Mouse (Mus musculus): Measurements from ENCODE around the gene Alad. TPM values are rescaled to one million over a fixed set of nuclear protein-coding genes. Genes with fewer than 3 reads are reported as not detected.

Gene Alad
- polyA plus RNA-seq, 1 experiment from 2014 or later, result 142 TPM

DNA sequence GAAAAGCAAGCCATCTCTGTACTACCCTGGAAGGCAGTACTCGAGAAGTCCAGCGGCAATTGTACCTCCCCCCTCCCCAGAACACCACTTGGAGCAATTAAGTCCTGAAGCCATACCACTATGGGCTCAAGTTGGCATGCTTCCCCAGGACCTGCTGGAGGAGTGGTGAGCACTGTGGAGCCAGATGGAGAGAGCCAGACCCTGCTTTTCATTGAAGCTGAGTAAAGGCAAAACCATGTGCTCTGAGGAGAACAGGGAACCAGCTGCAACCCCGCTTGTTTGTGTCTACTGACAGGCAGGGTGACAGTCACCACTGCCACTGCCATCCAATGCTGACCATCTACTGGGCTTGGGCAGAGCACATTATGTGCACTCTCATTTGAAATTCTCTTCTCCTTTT lies 22.1 kb upstream of the Alad start:
- H3K27me3 ChIP-seq (replicated peaks), result no peaks in the 10 kb centered on the region
- no peak overlapping the region for H3K27ac ChIP-seq
- WGBS, result 83% methylated on average over 3 of the region's 3 CpGs
- H3K4me1 ChIP-seq, result no peaks in the 10 kb centered on the region
- H3K9ac ChIP-seq, result no peak overlapping the region
- no peaks in the 10 kb centered on the region for H3K9me3 ChIP-seq
- no peak overlapping the region for H3K4me3 ChIP-seq (replicated peaks)
- no peak overlapping the region for H3K4me2 ChIP-seq
- H3K36me3 ChIP-seq, result no peaks in the 10 kb centered on the region
- no peak for ATAC-seq (ENCODE audit: insufficient read depth, low FRiP score, low read depth)

DNA sequence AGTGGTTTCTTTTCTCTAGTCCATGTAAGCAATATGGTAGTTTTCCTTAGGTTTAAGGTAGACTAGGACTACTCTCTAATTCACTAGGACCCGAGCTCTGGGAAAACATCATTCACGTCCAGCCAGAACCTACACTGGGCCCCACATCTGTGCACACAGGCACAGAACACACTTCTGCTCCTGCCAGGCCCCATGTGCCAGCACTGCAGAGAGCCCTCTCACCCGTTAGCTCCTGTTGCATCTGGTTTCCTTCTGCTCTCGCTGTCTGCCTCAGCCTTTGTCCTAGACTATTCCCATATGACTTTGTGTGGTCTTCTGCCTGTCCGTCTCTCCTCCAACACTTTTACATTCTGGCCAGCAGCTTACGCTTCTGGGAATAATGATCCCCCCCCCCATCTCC lies 14.0 kb upstream of the Alad start:
- H3K4me1 ChIP-seq, result peaks cover 4% of the 10 kb centered on the region; the same call in 1 of the 2 replicates
- H3K4me3 ChIP-seq (replicated peaks), result no peak overlapping the region
- no peaks in the 10 kb centered on the region for H3K36me3 ChIP-seq
- H3K9ac ChIP-seq, result no peak overlapping the region
- H3K27me3 ChIP-seq (replicated peaks), result no peaks in the 10 kb centered on the region
- no peak for ATAC-seq (ENCODE audit: insufficient read depth, low FRiP score, low read depth)
- no peak overlapping the region for H3K27ac ChIP-seq
- no peaks in the 10 kb centered on the region for H3K9me3 ChIP-seq
- WGBS, result 66% methylated on average over 6 of the region's 6 CpGs
- no peak overlapping the region for H3K4me2 ChIP-seq

DNA sequence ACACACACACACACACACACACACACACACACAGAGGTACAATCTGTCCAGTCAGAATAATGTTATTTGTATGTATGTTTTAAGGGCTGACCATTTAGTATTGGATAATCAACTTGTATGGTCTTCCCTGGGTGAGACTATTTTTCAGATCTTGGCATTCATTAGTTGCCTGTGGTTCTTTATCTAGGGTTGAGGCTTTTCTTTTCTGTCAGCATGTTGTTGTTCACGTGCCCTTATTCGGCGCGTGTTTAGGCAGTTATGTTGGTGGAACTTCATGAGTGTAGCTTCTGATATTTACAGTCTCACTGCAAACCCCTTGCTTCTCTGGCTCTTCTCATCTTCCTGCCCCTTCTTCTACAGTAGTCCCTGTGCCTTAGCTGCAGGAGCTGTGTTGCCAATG lies 7.9 kb upstream of the Alad start:
- Histone ChIP-seq H3K4me2 (no peak overlapping the region), H3K9ac (no peak overlapping the region), H3K4me1 (peaks cover 14% of the 10 kb centered on the region), H3K27me3 (replicated peaks) (no peaks in the 10 kb centered on the region), H3K4me3 (replicated peaks) (no peak overlapping the region), H3K27ac (no peak overlapping the region), H3K36me3 (no peaks in the 10 kb centered on the region), H3K9me3 (no peaks in the 10 kb centered on the region)
- 79% methylated on average over 4 of the region's 4 CpGs for WGBS
- ATAC-seq (ENCODE audit: insufficient read depth, low FRiP score, low read depth), result no peak

DNA sequence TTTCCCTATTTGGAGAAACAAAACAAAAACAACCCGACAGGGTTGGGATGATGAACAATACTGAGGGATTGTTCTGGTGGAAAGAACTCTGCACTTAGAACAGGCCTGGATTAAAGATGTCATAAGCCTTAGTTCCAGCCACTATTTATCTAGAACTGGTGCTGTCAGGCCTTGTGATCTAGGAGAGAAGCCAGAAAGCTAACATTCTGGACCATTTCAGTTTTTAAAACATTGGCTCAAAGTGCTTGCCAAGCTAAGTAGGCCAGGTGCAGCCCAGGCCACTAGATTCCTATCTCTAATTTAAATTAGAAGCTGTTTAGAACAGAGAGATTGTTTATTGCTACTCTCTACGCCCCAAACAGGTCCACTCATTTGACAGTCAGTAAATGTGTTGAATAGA lies 6.5 kb upstream of the Alad start:
- Histone ChIP-seq H3K27me3 (replicated peaks) (no peaks in the 10 kb centered on the region), H3K36me3 (no peaks in the 10 kb centered on the region), H3K9me3 (no peaks in the 10 kb centered on the region), H3K9ac (no peak overlapping the region), H3K4me2 (no peak overlapping the region), H3K4me1 (peaks cover 14% of the 10 kb centered on the region), H3K27ac (no peak overlapping the region), H3K4me3 (replicated peaks) (no peak overlapping the region)
- ATAC-seq (ENCODE audit: insufficient read depth, low FRiP score, low read depth), result no peak
- 49% methylated on average over 2 of the region's 2 CpGs for WGBS

DNA sequence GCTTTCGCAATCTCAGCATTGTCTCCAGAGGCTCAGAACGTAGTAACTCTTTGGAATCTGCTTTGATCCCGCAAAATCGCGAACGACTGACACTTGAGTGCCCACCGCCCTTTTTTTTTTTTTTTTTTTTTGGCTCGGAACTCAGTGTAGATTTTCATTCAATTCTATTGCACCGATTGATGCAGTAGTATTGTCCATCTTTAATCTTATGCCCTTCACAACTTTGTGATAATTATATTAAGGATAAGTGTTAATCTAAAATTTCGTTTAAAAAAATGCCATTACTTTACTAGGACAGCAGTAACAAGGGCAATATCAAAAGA lies 5.7 kb upstream of the Alad start:
- H3K27ac ChIP-seq, result no peak overlapping the region
- peak overlapping the region; percentile 77 for H3K4me3 ChIP-seq (replicated peaks)
- H3K4me1 ChIP-seq, result peaks cover 10% of the 10 kb centered on the region
- WGBS, result 2% methylated on average over 10 of the region's 10 CpGs
- H3K9me3 ChIP-seq, result no peaks in the 10 kb centered on the region
- no peak overlapping the region for H3K9ac ChIP-seq
- H3K36me3 ChIP-seq, result no peaks in the 10 kb centered on the region
- ATAC-seq (ENCODE audit: insufficient read depth, low FRiP score, low read depth), result no peak
- peak overlapping the region; percentile 45 for H3K4me2 ChIP-seq
- H3K27me3 ChIP-seq (replicated peaks), result no peaks in the 10 kb centered on the region

DNA sequence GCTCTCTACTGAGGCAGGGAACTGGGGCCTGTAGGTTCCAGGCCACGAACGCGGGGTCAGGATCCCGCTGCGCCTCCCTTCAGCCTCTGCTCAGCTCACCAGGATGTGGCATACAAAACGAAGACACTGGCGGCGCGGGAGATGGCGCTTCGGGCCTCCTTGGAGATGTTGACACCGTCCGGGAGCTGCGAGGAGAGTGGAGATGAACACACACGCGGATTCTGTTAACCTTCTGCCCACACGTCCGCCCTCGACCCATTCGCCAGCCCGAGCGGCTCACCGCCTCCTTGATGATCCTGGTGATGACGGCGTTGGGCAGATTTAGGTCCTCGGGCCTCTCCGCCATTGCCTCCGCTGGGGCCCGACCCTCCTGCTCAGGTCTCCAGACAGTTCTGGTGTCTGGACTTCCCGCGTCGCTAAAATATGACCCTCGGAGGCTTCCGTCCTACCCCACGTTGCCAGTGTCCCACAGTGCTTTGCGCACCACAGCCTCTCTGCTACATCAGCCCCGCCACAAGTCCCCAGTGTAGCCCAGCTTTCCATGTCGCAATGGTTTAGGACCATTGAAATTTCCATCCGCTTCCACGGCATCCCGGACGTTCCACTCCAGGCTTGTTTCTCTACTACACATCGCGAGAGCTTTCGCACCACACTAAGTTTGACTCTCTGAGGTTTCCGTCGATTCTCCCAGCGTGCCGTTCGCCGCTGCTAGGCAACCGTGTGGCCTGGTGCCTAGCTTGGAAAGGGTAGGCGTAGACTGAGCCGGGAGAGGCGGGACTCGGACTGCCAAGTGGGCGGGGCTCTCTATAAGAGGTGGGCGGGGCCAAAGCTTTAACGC lies 5.2 kb upstream of the Alad start, which contains the start of the genes Pole3 and 4933430I17Rik:
Gene Pole3, minus strand, starts transcription at position 418 of the 838 bp plus-strand sequence.
Gene 4933430I17Rik, plus strand, starts transcription at position 719 of the 838 bp plus-strand sequence.
- Histone ChIP-seq H3K4me3 (replicated peaks) (peak within 1 kb of the TSS; percentile 77), H3K9me3 (no peaks in the 10 kb centered on the region), H3K4me1 (peaks cover 10% of the 10 kb centered on the region), H3K27ac (peak within 1 kb of the TSS; percentile 97), H3K36me3 (no peaks in the 10 kb centered on the region), H3K4me2 (peak within 1 kb of the TSS; percentile 81), H3K9ac (peak within 1 kb of the TSS; percentile 73), H3K27me3 (replicated peaks) (no peaks in the 10 kb centered on the region)
- peak; percentile 97 for ATAC-seq (ENCODE audit: insufficient read depth, low FRiP score, low read depth)
- under 1% methylated on average over 59 of the region's 59 CpGs for WGBS

DNA sequence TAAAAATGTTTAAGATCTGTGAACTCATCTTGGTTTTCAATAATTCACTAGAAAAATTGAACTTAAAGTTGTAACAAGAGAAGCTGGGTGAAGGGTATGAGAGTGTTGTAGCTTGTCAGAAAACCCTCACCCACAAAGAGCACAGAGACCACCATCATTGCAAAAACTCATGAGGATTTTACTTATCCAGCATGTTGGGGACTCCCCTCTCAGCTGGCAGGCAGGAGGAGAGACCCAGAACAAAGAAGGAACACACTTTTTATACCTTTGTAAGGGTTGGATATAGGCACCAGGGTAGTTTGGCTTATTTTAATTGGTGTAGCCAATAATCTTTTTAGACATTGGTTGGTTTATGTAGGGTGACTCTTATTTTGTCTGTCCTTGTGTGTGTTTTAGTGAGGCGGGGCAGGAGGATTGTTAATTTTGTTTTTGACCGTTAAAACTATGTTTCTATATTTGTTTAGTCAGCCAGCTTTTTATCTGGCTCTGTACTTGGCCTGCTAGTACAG lies 1.2 kb upstream of the Alad start:
- Histone ChIP-seq H3K9ac (no peak overlapping the region), H3K27ac (0 out of 2 replicates have a peak overlapping the region, but pooled peaks have one; percentile 21), H3K4me2 (no peak overlapping the region; the same call in 1 of the 2 replicates), H3K9me3 (no peaks in the 10 kb centered on the region), H3K4me3 (replicated peaks) (no peak overlapping the region), H3K4me1 (peaks cover 42% of the 10 kb centered on the region), H3K36me3 (no peaks in the 10 kb centered on the region), H3K27me3 (replicated peaks) (no peaks in the 10 kb centered on the region)
- WGBS, result 70% methylated on average over 2 of the region's 2 CpGs
- ATAC-seq (ENCODE audit: insufficient read depth, low FRiP score, low read depth), result no peak

DNA sequence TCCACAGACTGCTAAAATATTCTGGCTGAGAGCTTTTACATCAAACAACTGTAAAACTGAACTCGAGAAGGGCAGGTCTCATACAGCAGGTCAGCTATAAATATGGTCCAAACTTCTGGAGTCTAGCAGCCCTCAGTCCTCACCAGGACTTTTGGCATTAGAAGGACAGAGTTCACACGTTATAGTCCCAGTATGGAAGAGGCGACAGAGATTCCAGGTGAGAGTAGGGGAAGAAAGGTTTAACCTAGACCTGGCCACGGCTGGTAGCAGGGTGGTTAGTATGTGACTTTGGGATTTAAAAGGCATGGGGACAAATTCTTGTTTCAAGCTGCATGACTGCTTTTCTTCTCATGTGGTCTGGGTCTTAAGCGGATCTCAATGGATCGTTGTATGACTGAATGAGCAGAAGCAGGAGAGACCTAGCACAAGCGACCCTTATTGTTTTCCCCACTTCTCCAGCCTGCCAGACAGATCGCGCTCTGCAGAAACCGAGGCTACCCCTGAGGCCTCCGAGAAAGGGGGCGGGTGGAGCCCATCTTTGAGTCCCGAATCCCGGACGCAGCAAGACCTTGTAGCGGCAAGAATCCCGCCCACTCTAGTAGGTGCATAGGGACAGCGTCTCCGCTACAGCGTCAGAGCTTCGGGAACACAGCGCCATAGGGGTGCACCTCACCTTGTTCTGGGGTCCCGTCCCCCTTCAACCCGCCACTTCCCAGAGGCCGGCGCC lies 433 bp downstream of the Alad start:
- 1% methylated on average over 26 of the region's 26 CpGs for WGBS
- Histone ChIP-seq H3K27me3 (replicated peaks) (no peaks in the 10 kb centered on the region), H3K9me3 (no peaks in the 10 kb centered on the region), H3K27ac (peak overlapping the region; percentile 93), H3K4me1 (peaks cover 48% of the 10 kb centered on the region), H3K36me3 (no peaks in the 10 kb centered on the region), H3K4me2 (peak overlapping the region; percentile 62), H3K9ac (peak overlapping the region; percentile 80), H3K4me3 (replicated peaks) (peak overlapping the region; percentile 85)
- ATAC-seq (ENCODE audit: insufficient read depth, low FRiP score, low read depth), result peak; percentile 37

DNA sequence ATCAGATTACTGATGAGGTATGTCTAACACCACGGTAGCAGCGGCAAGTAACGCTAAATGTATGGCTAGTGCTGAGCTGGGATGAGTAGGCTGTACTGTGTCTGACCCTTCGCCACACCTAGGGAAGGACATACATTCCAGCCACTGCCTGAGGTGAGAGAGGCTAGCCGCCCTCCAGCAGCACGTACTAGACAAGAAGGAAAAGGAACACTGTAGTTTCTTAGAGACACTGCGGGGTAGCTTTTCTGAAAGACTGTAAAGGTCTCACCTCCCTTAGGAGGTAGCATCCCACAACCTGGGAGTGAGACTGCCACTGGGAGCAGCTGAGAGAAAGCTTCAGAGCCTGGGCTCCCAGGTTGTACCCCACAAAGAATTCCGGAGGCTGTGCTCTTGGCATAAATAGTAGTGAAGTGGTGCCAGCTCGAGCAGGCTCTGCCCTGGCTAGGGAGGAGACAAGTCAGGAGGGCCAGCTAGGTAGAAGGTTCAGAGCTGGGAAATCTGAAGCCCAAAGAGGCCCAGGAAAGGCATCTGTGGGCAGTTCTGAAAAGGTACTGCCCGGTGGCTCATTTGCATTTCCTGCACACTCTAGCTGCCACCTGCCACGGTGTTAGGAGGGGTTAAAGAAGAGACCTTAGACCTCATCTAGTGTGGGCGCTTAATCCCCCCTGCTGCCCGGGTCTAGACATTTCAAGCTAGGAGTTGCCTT lies 1.1 kb downstream of the Alad start:
- H3K4me1 ChIP-seq, result peaks cover 47% of the 10 kb centered on the region
- WGBS, result 33% methylated on average over 13 of the region's 13 CpGs
- H3K27ac ChIP-seq, result peak overlapping the region; percentile 93
- H3K9me3 ChIP-seq, result no peaks in the 10 kb centered on the region
- H3K4me2 ChIP-seq, result peak overlapping the region; percentile 62
- ATAC-seq (ENCODE audit: insufficient read depth, low FRiP score, low read depth), result 0 out of 2 replicates have a peak, but pooled peaks have one; percentile 11
- peak overlapping the region; percentile 80; the same call in 1 of the 2 replicates for H3K9ac ChIP-seq
- H3K36me3 ChIP-seq, result 0 out of 2 replicates have a peak, but pooled peaks cover 5% of the 10 kb centered on the region
- peak overlapping the region; percentile 85 for H3K4me3 ChIP-seq (replicated peaks)
- H3K27me3 ChIP-seq (replicated peaks), result no peaks in the 10 kb centered on the region

DNA sequence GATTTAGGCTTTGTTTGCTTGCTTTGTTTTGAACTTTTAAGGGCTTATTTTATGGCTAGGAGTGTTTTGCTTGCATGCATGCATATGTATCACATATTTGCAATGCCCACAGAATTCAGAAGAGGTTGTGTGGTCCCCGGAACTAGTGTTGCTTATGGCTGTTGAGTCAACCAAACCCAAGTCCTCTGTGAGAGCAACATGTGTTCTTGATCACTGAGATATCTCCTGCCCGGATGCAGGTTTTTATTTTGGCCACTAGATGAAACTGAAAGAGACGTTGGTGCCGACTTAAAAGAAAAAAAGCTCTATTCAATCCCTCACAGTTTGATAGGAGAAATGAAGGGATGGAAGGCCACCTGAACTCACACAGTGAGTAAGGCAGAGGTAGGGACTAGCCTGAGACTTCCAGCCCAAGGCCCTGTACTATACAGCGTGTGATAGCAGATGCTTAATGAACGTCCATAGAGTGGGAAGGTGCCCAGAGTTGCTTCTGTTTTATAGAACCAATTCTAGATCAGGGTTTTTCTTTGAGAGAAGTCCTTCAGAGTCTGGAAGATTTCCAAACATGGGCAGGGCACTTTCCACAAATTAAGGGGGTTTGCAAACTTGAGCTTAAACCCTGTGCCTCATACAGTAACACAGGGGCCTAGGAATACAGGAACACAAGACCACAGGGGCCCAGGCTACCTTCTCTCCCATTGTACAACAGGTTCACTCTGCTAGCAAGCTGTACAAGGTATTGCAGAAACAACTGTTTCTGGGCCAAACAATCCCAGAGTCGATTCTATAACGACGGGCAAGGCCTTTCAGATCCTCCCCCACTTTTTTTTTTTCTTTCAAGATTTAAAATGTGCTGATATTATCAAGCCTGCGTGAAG lies 1.9 kb downstream of the Alad start:
- Histone ChIP-seq H3K9ac (no peak overlapping the region; the same call in 1 of the 2 replicates), H3K4me3 (replicated peaks) (peak overlapping the region; percentile 85), H3K27ac (peak overlapping the region; percentile 93), H3K4me1 (peaks cover 47% of the 10 kb centered on the region), H3K27me3 (replicated peaks) (no peaks in the 10 kb centered on the region), H3K36me3 (peaks cover 12% of the 10 kb centered on the region; the same call in 1 of the 2 replicates), H3K4me2 (peak overlapping the region; percentile 62), H3K9me3 (no peaks in the 10 kb centered on the region)
- WGBS, result 59% methylated on average over 10 of the region's 10 CpGs
- no peak for ATAC-seq (ENCODE audit: insufficient read depth, low FRiP score, low read depth)

DNA sequence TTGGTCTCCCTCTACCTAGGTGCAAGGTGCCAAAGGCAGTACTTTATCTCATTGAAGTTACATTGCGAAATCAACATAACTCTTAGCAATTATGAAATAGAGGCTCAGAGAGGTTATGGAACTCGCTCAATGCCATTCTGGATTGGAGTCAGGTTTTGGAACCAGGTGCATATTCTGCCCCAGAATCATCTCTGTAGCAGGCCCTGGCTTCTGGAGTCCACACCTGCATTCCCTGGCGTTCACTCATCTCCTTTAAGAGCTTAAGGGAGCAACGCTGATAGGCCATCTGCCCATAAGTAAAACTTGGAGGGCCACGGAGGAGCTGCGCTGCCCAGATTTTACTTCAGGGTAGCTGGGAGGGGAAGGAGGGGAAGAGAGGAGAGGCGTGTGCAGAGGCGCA lies 2.7 kb downstream of the Alad start:
- H3K27me3 ChIP-seq (replicated peaks), result no peaks in the 10 kb centered on the region
- peak overlapping the region; percentile 62; the same call in 1 of the 2 replicates for H3K4me2 ChIP-seq
- 71% methylated on average over 8 of the region's 8 CpGs for WGBS
- H3K36me3 ChIP-seq, result peaks cover 18% of the 10 kb centered on the region; the same call in 1 of the 2 replicates
- H3K4me3 ChIP-seq (replicated peaks), result no peak overlapping the region
- peak overlapping the region; percentile 93 for H3K27ac ChIP-seq
- H3K4me1 ChIP-seq, result peaks cover 47% of the 10 kb centered on the region
- no peak for ATAC-seq (ENCODE audit: insufficient read depth, low FRiP score, low read depth)
- no peaks in the 10 kb centered on the region for H3K9me3 ChIP-seq
- H3K9ac ChIP-seq, result no peak overlapping the region
